Mouse (Mus musculus): ENCODE measurements at regions not wholly inside any gene's neighbourhood (a gene's known extent, or its start where the extent isn't known, plus 50 kb on each side); places are given as distances from the start of the nearest gene placed in this dataset.
A peak's percentile ranks its signal among the peaks of the same experiment; 100 is the strongest.

- peak; percentile 25 for DNase-seq (ENCODE audit: low read depth, low spot score)
Observed at GRCm38 (mm10) chr2:148558365-148558764, 114.0 kb upstream of the Nxt1 start.

GRCm38 (mm10) chr2:148551207-148551606 lies 107.8 kb upstream of the Cd93 start:
- no peak for DNase-seq (ENCODE audit: low read depth, low spot score)

GRCm38 (mm10) chr2:148549618-148550017 lies 106.3 kb upstream of the Cd93 start:
- no peak for DNase-seq (ENCODE audit: low read depth, low spot score)

- no peak for DNase-seq (ENCODE audit: low read depth, low spot score)
Observed at GRCm38 (mm10) chr2:148542340-148542739, 99.0 kb upstream of the Cd93 start.

GRCm38 (mm10) chr2:148537914-148538510 lies 94.6 kb upstream of the Cd93 start:
- no peak for DNase-seq (ENCODE audit: low read depth, low spot score)

GRCm38 (mm10) chr2:148537251-148537650 lies 93.9 kb upstream of the Cd93 start:
- DNase-seq (ENCODE audit: low read depth, low spot score): no peak

GRCm38 (mm10) chr2:148536608-148537007 lies 93.2 kb upstream of the Cd93 start:
- DNase-seq (ENCODE audit: low read depth, low spot score): no peak

- DNase-seq (ENCODE audit: low read depth, low spot score): peak; percentile 70
Observed at GRCm38 (mm10) chr2:148535562-148536180, 92.3 kb upstream of the Cd93 start.

- DNase-seq (ENCODE audit: low read depth, low spot score): peak; percentile 4
Observed at GRCm38 (mm10) chr2:148532051-148532450, 88.7 kb upstream of the Cd93 start.

- no peak for DNase-seq (ENCODE audit: low read depth, low spot score)
Observed at GRCm38 (mm10) chr2:148530546-148530945, 87.2 kb upstream of the Cd93 start.

- DNase-seq (ENCODE audit: low read depth, low spot score): no peak
Observed at GRCm38 (mm10) chr2:148529900-148530299, 86.5 kb upstream of the Cd93 start.

- no peak for DNase-seq (ENCODE audit: low read depth, low spot score)
Observed at GRCm38 (mm10) chr2:148527755-148528154, 84.4 kb upstream of the Cd93 start.

GRCm38 (mm10) chr2:148525496-148525895 lies 82.1 kb upstream of the Cd93 start:
- no peak for DNase-seq (ENCODE audit: low read depth, low spot score)

GRCm38 (mm10) chr2:148523401-148523800 lies 80.0 kb upstream of the Cd93 start:
- no peak for DNase-seq (ENCODE audit: low read depth, low spot score)

- no peak for DNase-seq (ENCODE audit: low read depth, low spot score)
Observed at GRCm38 (mm10) chr2:148522936-148523335, 79.6 kb upstream of the Cd93 start.

GRCm38 (mm10) chr2:148521966-148522575 lies 78.7 kb upstream of the Cd93 start:
- DNase-seq (ENCODE audit: low read depth, low spot score): no peak

- DNase-seq (ENCODE audit: low read depth, low spot score): no peak
Observed at GRCm38 (mm10) chr2:148520291-148520690, 76.9 kb upstream of the Cd93 start.

GRCm38 (mm10) chr2:148519689-148520290 lies 76.4 kb upstream of the Cd93 start:
- no peak for DNase-seq (ENCODE audit: low read depth, low spot score)

GRCm38 (mm10) chr2:148517906-148518305 lies 74.5 kb upstream of the Cd93 start:
- DNase-seq (ENCODE audit: low read depth, low spot score): no peak

- DNase-seq (ENCODE audit: low read depth, low spot score): no peak
Observed at GRCm38 (mm10) chr2:148510008-148510681, 66.8 kb upstream of the Cd93 start.

- DNase-seq (ENCODE audit: low read depth, low spot score): no peak
Observed at GRCm38 (mm10) chr2:148509357-148509756, 66.0 kb upstream of the Cd93 start.

GRCm38 (mm10) chr2:148507523-148507922 lies 64.2 kb upstream of the Cd93 start:
- DNase-seq (ENCODE audit: low read depth, low spot score): no peak

Measured in ZHBTc4 (cell line).